Mouse (Mus musculus) hindbrain, embryonic 11.5 days (tissue): ENCODE results near the gene Skida1. TPM values are rescaled to one million over a fixed set of nuclear protein-coding genes. Genes with fewer than 3 reads are reported as not detected.

Source experiments
- ATAC-seq: fragments of 200-750 bp; cut with Nextera tagmentation; 2 replicates; pipeline ENCODE4 v1.8.0; 2017; ENCODE audit warnings: mild to moderate bottlenecking, moderate TSS enrichment, moderate library complexity; ENCODE audit not compliant: low FRiP score
- DNase-seq: peaks from one replicate; pipeline ENCODE4 v3.0.0-alpha.2; 2015; ENCODE audit warnings: low spot score
- H3K27ac ChIP-seq: fragments of 300-500 bp; sonication (generic); 2 replicates; pipeline ENCODE4 v1.5.1; 2014; ENCODE audit warnings: mild to moderate bottlenecking, low read depth, low read length
- H3K27me3 ChIP-seq: fragments of 300-500 bp; sonication (generic); 2 replicates; pipeline ENCODE4 v1.6.1; 2014; ENCODE audit warnings: mild to moderate bottlenecking, low read length, moderate library complexity, mixed read lengths; ENCODE audit not compliant: control insufficient read depth, insufficient read depth
- H3K36me3 ChIP-seq: fragments of 300-500 bp; sonication (generic); 2 replicates; pipeline ENCODE4 v1.6.1; 2014; ENCODE audit warnings: mild to moderate bottlenecking, low read length, moderate library complexity, mixed read lengths; ENCODE audit not compliant: control insufficient read depth, insufficient read depth
- H3K4me1 ChIP-seq: fragments of 300-500 bp; sonication (generic); replicated peaks from 2 replicates; pipeline ENCODE4 v1.6.1; 2014; ENCODE audit warnings: low read length, mixed read lengths; ENCODE audit not compliant: control insufficient read depth, insufficient read depth
- H3K4me2 ChIP-seq: fragments of 300-500 bp; sonication (generic); replicated peaks from 2 replicates; pipeline ENCODE4 v1.6.1; 2014; ENCODE audit warnings: mild to moderate bottlenecking, low read depth, low read length
- H3K4me3 ChIP-seq: fragments of 300-500 bp; sonication (generic); 2 replicates; pipeline ENCODE4 v1.5.1; 2014; ENCODE audit warnings: low read depth, low read length
- H3K9ac ChIP-seq: fragments of 300-500 bp; sonication (generic); 2 replicates; pipeline ENCODE4 v1.6.1; 2014; ENCODE audit warnings: low read depth, low read length
- H3K9me3 ChIP-seq: fragments of 300-500 bp; sonication (generic); 2 replicates; pipeline ENCODE4 v1.6.1; 2016; ENCODE audit warnings: low read length; ENCODE audit not compliant: control insufficient read depth
- WGBS: fragments of 180-500 bp; shearing (Covaris S2); extraction: QIAGEN DNeasy Blood & Tissue Kit; methylation state at CpG from one replicate; pipeline ENCODE4 v1.1.7; 2014; 5-methylcytosine and 5-hydroxymethylcytosine counted together
- polyA plus RNA-seq: library from polyadenylated mRNA; unstranded; fragments of >200 nt; fragmentation: Nextera tagmentation; extraction: Ambion mirVana; gene quantifications from 2 replicates; pipeline ENCODE4 v1.2.1, GENCODE M21; 2014

The Skida1 gene
- polyA plus RNA-seq, 1 experiment from 2014 or later, result 20.1 TPM

GRCm38 (mm10) chr2:18037491-18037890 lies 11.4 kb downstream of the Skida1 start, which contains the start of gene A930004D18Rik:
A930004D18Rik (minus strand) TSS chr2:18037737.
- no peaks in the 10 kb centered on the region for H3K9me3 ChIP-seq
- 74% methylated on average over 2 of the region's 2 CpGs for WGBS
- no peaks in the 10 kb centered on the region for H3K36me3 ChIP-seq
- H3K4me3 ChIP-seq, result peak within 1 kb of the TSS; percentile 93; the same call in 1 of the 2 replicates
- 0 out of 2 replicates have a peak within 1 kb of the TSS, but pooled peaks have one; percentile 82 for H3K4me2 ChIP-seq
- no peak within 1 kb of the TSS for H3K27ac ChIP-seq
- DNase-seq (no peak), ATAC-seq (no peak)
- H3K27me3 ChIP-seq, result no peaks in the 10 kb centered on the region
- peaks cover 23% of the 10 kb centered on the region for H3K4me1 ChIP-seq
- H3K9ac ChIP-seq, result peak within 1 kb of the TSS; percentile 75; the same call in 1 of the 2 replicates

DNA sequence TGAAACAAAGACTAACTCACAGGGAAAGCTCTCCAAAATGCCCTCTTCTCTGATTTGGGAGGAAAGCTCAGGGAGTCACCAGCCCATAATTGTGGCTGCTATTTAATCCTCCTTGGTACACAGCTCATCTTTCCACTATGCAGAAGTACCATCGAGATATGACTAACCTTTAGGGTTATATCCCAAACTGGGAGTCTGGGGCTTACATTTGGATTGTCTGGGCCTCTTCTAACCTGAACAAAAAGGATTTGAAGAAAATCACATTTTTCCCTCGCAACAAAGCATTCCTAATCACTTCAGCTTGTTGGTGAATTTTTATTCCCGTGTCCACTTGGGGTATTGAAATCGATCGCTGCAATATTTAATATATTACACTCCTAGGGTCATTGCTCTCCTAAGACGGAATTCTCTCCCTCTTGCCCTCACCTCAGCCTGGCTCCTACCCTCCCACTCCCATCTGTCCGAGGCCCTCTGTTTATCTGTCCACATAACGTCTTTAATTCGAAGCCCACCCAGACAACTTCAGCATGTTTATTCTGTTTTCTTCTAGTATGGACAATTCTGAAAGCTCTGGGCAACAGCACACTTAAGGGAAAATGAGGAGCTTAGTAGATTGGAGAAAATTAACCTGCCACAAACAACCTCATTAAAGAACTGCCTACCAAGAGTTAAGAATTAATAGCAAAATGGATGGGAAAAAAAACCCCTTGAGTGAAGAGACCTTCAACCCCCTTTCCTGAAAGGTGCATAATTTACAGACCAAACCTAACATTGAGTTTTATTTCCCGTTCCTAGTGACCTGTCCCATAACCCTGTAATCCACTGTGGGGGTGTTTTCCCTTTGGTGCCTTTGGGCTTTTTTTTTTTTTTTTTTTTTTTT lies 14.2 kb downstream of the Skida1 start:
- H3K4me2 ChIP-seq, result no peak overlapping the region
- H3K27ac ChIP-seq, result peak overlapping the region; percentile 58
- H3K9me3 ChIP-seq, result no peaks in the 10 kb centered on the region
- ATAC-seq (no peak), DNase-seq (peak; percentile 41)
- peaks cover 21% of the 10 kb centered on the region for H3K4me1 ChIP-seq
- H3K27me3 ChIP-seq, result no peaks in the 10 kb centered on the region
- H3K36me3 ChIP-seq, result no peaks in the 10 kb centered on the region
- WGBS, result 42% methylated on average over 10 of the region's 10 CpGs
- H3K4me3 ChIP-seq, result no peak overlapping the region
- H3K9ac ChIP-seq, result peak overlapping the region; percentile 2; the same call in 1 of the 2 replicates

DNA sequence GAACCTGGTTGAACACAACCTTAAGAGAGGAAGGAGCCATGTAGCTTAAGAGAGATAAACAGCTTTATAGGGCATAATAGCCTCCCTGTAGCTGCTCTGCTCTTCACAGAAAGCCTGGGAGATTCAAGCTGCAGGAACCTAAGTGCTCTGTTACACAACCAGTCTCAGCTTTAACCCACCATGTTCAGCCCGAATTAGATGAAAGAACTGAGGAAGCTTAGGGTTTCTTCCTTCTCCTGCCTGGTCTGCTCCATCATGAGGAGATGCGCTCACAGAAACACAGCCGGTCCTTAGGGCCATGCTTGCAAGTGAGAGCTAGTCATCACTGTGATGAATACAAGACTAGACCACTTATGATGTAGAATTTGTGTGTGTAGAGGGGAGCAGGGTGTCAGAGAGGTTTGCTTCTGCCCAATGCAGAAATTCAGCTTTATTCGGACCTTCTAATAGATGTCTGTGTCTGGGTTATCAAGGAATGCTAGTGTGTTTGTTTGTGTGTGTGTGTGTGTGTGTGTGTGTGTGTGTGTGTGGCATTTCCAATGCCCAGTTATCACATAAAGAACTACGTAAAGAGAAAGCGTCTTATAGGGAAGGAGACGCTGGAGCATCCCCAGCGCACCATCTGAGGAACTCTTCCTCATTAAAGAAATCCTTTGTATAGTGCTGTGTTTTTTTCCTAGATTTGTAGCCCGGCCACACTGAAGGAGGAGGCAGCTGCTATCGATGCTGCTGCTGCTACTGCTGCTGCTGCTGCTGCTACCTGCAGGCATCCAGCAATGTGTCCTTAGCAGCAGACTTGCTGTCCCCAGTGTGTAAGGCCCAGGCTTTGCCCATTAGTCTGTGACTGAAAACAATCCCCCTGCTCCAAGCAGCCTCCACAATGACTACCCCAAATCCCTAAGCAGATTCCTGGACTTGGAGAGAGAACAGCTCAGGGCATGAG lies 15.4 kb downstream of the Skida1 start:
- H3K4me2 ChIP-seq, result peak overlapping the region; percentile 97
- DNase-seq (peak; percentile 56), ATAC-seq (peak; percentile 30)
- WGBS, result 32% methylated on average over 10 of the region's 10 CpGs
- H3K36me3 ChIP-seq, result no peaks in the 10 kb centered on the region
- H3K4me3 ChIP-seq, result peak overlapping the region; percentile 11; the same call in 1 of the 2 replicates
- H3K9me3 ChIP-seq, result no peaks in the 10 kb centered on the region
- H3K4me1 ChIP-seq, result peaks cover 17% of the 10 kb centered on the region
- peak overlapping the region; percentile 58 for H3K27ac ChIP-seq
- H3K9ac ChIP-seq, result peak overlapping the region; percentile 94
- no peaks in the 10 kb centered on the region for H3K27me3 ChIP-seq

DNA sequence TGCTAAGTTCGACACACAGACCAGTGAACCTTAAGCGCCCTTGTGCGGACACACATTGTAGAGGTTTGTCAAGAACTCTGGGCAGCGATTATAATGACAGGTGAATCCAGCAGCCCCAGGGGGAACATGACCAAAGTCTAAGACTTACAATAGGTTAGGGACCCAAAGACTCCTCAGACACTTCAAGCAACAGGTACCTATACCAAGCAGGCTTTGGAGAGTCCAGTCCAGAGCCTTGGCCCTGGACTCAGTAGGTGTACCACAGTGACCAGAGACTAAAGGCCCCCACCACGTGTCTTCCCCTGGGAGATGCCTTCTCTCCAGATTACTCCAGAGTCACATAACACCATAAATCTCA lies 16.3 kb downstream of the Skida1 start:
- 31% methylated on average over 5 of the region's 5 CpGs for WGBS
- no peak overlapping the region for H3K27ac ChIP-seq
- ATAC-seq (no peak), DNase-seq (peak; percentile 54)
- H3K9me3 ChIP-seq, result no peaks in the 10 kb centered on the region
- H3K4me2 ChIP-seq, result peak overlapping the region; percentile 97
- H3K9ac ChIP-seq, result peak overlapping the region; percentile 94
- no peak overlapping the region for H3K4me3 ChIP-seq
- no peaks in the 10 kb centered on the region for H3K27me3 ChIP-seq
- H3K36me3 ChIP-seq, result no peaks in the 10 kb centered on the region
- H3K4me1 ChIP-seq, result peaks cover 15% of the 10 kb centered on the region

- peak overlapping the region; percentile 97 for H3K4me2 ChIP-seq
- no peaks in the 10 kb centered on the region for H3K27me3 ChIP-seq
- ATAC-seq (no peak), DNase-seq (peak; percentile 81)
- under 1% methylated on average over 34 of the region's 34 CpGs for WGBS
- peak overlapping the region; percentile 82 for H3K27ac ChIP-seq
- H3K9ac ChIP-seq, result peak overlapping the region; percentile 94
- peak overlapping the region; percentile 42 for H3K4me3 ChIP-seq
- H3K4me1 ChIP-seq, result peaks cover 15% of the 10 kb centered on the region
- H3K36me3 ChIP-seq, result no peaks in the 10 kb centered on the region
- no peaks in the 10 kb centered on the region for H3K9me3 ChIP-seq
These were observed 16.9 kb downstream of the Skida1 start for GRCm38 (mm10) chr2:18031831-18032537.

DNA sequence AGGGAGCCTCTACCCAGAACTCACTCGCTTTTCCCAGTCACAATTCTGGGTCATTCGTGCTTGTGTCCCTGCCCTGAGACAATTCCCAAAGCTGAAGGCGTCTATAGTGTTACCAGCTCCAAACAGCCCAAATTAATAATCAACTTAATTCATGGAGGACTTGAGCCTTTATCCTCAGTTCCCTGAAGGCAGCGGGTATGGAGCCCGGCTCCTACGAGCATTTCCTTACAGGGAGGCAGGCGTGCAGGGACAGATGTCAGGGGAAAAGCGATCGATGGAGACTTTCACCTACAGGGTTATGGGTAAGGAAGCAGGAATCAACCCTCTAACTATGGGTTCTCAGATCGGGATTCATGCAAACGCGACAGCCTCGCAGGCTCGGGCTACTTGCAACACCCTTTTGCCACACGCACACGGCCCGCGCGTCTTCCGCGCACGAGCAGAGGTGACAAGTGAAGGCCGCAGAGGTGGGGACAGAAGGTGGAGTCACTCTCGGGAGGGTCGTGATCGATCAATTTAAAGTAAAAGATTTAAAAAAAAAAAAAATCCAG lies 17.5 kb downstream of the Skida1 start:
- Histone ChIP-seq H3K27me3 (no peaks in the 10 kb centered on the region), H3K4me1 (peaks cover 15% of the 10 kb centered on the region), H3K36me3 (no peaks in the 10 kb centered on the region), H3K27ac (peak overlapping the region; percentile 82), H3K4me2 (peak overlapping the region; percentile 97), H3K9me3 (no peaks in the 10 kb centered on the region), H3K4me3 (peak overlapping the region; percentile 42), H3K9ac (peak overlapping the region; percentile 94)
- peak; percentile 73 for DNase-seq
- ATAC-seq, result no peak
- WGBS, result under 1% methylated on average over 26 of the region's 26 CpGs

- 9% methylated on average over 8 of the region's 8 CpGs for WGBS
- H3K27ac ChIP-seq, result peak overlapping the region; percentile 82
These were observed 18.3 kb downstream of the Skida1 start for GRCm38 (mm10) chr2:18030581-18030980.

More at GRCm38 (mm10) chr2:18030581-18030980, 18.3 kb downstream of the Skida1 start:
- no peaks in the 10 kb centered on the region for H3K9me3 ChIP-seq
- peaks cover 15% of the 10 kb centered on the region for H3K4me1 ChIP-seq
- no peaks in the 10 kb centered on the region for H3K36me3 ChIP-seq
- no peaks in the 10 kb centered on the region for H3K27me3 ChIP-seq
- H3K4me2 ChIP-seq, result peak overlapping the region; percentile 97
- ATAC-seq (no peak), DNase-seq (peak; percentile 75)
- peak overlapping the region; percentile 42 for H3K4me3 ChIP-seq
- peak overlapping the region; percentile 12; the same call in 1 of the 2 replicates for H3K9ac ChIP-seq
